Mouse (Mus musculus) cortical plate, adult 2 months (tissue): ENCODE results near the gene Sptb.

Source experiments
- CTCF ChIP-seq: fragments of 200-500 bp; IDR thresholded peaks from 2 replicates; pipeline ENCODE4 v1.5.1; 2011; ENCODE audit warnings: mild to moderate bottlenecking, control low read depth, low read length; ENCODE audit not compliant: insufficient read depth; ENCODE audit errors: extremely low read depth
- POLR2A ChIP-seq: fragments of 200-500 bp; IDR thresholded peaks from 2 replicates; pipeline ENCODE4 v1.6.1; 2011; ENCODE audit warnings: mild to moderate bottlenecking, low read length, control low read depth; ENCODE audit not compliant: insufficient read depth; ENCODE audit errors: extremely low read depth

DNA sequence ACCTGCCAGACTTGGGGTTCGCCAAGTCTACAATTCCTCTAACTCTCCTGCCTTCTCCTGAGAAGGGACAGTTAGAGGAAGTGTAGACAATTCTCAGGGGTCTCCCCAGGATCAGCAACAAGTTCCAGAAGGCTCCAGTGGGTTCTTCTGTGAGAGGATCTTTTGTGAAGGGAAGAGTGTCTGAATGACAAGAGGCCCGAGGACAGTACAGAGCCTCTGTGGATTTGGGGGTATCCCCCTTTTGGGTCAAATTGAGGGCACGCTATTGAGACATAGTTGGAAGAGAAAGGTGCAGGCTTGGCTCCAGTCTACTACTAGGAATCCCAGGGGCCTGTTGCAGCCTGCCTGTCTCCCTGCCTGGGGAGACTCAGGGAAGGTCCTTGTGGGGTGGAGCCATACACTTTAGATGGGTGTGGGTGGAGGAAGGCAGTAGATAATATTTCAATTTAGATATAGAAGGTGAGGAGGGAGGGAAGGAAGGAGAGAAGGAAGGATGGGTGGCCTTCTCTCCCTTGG lies 155.4 kb downstream of the Sptb start:
- no peak for TF ChIP-seq CTCF
- TF ChIP-seq POLR2A: no peak
